Mouse (Mus musculus): ENCODE results near the gene Utp15.

DNA sequence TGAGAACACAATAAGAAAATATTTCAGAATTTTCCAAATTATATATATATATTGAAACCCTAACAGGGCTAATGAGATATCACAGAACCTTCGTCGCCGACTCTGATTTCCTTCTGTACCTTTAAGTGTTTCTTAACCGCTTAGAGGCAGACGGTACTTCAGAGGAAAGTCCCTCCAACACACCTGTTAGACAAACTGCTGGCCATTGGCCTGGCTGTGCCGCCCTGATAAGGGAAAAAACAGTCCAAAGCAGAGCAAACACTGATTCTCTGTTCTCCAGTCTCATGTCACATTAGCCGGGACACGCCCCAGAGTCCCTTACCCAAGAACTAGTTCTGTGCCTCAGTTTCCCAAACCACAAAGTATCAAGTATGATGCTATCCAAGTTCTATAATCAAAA lies 58.5 kb downstream of the Utp15 start:
- TF ChIP-seq TAL1 (IDR thresholded peaks at IDR 0.05; ENCODE audit: low read length) (no peak), GATA1 (IDR thresholded peaks at IDR 0.05; ENCODE audit: low read length) (no peak)

Data from erythroblast, embryonic 14.5 days (primary cell).